Mouse (Mus musculus): ENCODE results near the gene Pimreg.

Pimreg gene

DNA sequence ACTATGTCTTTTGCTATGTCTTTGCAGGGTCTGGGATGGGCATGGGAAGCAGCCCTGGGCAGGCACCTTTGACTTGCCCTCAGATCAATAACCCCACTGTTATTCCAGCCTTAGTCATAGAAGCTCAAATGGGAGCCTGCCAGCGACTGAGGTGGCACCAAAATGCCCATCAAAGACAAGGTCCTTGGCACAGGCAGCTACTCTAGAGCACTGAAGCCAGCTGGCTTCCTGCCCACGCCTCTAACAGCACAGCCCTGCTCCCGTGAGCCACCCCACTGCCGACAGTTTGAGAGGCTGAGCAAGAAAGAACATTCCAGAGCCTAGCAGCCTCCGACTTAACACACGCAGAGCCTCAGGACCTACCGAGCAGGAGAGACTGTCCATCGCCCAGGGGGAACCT is 23.3 kb downstream of the Pimreg start:
- DNase-seq (ENCODE audit: low spot score) = no peak

DNA sequence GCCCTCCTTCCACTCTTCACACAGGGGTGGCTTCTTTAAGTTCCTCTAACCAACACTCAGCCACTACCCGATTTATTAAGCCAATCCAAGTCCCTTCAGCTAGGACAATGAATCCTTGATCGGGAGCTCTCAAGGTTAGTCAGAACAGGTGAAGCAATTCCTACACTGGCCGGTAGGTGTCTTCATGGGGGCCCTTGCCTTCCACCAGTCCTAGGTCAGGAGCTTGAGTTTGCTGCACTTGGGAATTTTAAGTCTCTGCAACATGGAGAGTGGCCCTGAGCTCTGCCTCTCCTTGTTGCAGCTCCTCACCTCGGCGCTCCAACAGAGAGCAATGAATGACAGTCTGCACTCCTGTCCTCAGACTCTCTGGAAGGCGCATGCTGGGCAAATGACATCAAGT is 24.5 kb downstream of the Pimreg start:
- no peak for DNase-seq (ENCODE audit: low spot score)

DNA sequence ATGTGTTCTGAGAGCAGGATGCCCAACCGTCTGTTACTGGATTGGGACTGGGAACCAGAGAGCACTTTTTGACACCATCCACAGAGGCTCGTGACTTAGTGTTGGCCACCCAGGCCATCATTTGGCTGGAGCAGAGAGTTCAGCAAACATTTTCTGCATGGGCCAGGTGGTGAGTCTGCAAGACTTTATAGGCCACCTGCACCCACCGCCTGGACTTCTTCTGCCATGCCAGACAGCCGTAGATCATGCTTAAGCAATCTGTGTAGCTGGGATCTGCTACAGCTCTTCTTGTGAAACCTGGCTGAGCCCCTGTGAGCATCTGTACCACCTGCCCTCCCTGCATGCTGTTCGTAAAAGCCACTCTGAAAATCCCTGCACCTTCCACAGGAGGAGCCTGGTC is 25.5 kb downstream of the Pimreg start:
- DNase-seq (ENCODE audit: low spot score) = no peak

DNA sequence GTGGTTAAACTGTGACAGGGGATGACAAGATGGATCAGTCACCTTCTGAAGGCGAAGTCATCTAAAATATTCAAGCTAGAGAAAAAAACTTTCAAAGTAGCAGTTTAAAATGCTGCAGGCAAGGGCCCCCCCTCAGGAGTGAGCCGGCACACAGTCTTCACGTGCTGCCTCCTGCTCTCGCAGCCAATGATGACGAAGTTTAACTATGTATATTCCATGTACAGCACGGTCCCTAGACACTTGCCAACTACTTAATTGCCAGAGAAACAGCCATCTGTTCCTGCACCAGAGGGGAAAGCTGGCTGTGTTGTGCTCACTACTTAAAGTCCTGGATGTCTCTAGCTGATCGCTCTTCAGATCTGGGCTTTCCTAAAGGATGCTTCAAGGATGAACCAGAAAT is 26.2 kb downstream of the Pimreg start:
- DNase-seq (ENCODE audit: low spot score) = no peak

DNA sequence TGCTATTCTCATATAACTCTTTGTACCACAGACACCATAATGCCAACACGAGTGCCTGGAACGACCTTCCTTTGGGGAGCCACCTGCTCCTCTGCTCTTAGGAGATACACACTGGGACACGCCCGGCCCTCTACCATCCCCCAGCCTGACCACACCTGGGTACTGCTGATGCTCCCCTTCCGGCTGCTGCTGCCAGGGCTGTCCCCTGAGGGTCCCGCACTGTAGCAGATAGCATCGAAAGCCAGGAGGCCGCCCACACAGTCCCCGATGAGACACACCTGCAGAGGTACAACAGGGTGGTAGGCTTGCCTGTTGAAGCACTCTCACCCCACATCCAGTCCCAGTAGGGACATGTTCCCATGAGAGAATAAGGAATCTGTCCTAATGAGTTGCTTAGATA is 28.9 kb downstream of the Pimreg start:
- no peak for DNase-seq (ENCODE audit: low spot score)

DNA sequence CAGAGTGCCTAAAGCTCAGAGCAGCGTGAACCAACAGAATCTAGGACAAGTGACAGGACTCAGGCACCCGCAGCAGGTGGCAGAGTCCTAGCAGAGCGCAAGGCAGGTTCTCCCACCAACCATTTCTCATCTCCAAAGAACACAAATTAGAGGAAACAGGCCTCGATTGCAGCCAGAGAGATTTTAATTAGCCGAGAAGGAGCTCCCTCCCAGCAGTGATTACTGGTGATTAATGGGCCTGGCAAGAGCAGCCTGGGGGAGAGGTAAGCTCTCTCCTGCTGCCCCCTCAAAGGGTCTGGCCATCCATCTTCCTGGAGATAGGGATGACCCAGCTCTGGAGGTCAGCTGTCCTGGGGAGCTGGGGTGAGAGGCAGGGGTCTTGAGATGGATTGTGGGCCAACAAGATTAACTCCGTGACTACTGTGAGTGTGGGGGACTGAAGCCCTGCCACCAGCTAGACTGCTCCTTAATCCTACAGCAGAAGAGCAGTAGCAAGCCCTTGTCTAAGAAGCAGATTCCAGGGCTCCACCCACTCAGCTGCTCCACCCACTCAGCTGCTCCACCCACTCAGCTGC is 30.6 kb downstream of the Pimreg start:
- DNase-seq (ENCODE audit: low spot score) = no peak

DNA sequence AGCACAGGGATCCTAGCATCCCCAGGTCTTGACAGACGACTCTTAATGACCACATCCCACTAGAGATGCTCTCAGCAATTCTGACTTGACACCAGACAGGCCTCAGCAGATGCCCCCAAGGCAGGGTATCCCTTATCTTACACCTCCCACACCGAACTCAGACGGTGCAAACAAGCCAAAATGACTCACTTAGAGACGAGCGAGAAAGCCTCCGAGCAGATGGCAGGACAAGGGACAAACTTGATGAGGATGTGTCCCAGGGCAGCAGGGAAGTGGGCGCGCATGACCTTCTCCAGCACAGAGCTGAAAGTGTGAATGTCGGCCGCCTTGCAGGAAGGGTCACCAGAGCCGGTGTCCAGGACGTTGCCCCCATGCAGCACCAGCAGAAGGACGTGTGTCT is 32.4 kb downstream of the Pimreg start:
- DNase-seq (ENCODE audit: low spot score) = no peak

DNA sequence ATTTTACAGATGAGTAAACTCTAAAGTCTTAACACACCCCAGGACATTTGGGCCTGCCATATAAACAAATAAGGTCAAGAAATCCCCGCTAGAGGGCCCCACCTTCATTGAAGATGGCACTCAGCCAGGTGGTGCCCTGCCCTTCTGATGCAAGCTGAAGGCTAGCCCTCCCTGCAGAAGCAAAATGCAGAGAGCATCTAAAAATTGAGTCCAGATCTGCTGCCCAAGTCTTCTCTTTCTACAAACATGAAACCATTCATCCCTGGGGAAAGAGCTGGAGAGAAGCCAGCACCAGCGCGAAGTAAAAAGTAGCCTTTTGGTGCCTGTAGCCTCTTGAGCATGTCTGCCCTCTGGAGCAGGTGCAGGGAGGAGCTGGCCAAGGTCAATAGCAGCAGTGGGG is 36.2 kb downstream of the Pimreg start:
- DNase-seq (ENCODE audit: low spot score) = no peak

DNA sequence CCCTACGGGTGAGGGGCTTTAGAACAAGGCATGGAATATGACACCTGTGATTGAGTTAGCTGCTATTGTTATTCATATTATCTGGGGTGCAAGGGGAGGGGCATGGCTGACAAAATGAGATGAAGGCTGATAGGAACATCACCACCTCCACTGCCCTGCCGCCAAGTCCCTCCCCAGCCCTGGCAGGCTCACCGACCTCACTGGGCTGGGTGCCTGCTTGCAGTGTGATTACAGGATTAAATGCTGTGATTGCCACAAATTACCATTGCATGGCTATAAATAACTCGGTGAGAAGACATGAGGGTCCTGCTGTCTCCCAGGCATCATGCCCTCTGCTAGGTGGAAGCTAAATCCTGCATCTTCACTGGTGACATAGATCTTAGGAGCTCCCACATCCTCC is 36.8 kb downstream of the Pimreg start:
- DNase-seq (ENCODE audit: low spot score) = peak; percentile 18

DNA sequence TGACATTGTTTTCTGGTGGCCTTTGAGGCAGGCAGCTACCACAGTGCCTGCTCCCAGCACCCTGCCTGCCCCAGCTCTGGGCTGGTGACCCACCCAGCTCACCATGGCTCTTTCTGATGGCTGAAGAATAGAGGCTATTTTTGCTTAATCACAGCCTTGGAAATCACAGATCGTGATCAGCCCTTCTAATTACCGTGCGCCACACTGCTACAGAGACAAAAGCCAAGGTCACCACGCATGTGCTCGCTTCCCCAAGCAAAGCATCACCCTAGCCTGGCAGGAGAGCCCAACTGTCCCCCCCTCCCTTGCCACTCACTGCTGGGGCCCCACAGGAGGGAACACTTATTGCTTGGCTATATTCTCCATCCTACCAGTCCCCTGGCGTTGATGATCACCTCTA is 38.6 kb downstream of the Pimreg start:
- no peak for DNase-seq (ENCODE audit: low spot score)

DNA sequence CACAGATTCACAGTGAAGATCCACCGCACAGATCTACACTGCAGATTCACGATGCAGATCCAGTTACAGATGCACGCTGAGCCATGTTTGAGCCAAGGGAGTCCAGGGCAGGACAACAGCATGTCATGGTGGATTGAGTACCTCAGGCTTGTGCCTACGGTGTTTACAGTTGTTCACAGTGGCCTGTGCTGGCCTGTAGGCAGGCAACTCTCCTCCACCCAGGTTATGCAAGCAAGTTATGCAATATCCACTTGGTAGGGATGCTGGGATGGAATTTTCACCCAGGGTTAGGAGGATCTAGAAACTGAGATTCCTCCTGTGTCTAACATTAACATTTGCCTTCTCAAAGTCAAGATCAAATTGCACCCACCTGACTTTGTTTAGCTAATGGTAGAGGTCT is 40.8 kb downstream of the Pimreg start:
- DNase-seq (ENCODE audit: low spot score) = peak; percentile 17

DNA sequence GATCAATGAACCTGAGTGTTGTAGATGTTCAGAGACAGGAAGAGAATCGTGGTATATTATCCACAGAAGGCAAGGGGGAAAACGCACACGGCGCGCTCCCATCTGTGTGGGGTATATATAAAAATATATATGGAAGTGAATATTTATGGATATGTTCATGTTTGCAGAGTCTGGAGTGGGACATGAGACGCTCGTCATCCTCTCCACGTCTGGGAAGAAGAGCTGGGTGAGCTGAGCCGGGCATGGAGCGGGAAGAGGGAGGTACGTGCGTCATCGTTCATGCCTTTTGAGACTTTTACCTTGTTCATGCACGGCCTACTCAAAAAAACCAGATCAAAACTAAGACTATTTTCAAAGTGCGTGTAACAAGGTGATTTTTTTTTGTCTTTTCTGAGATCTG is 42.5 kb downstream of the Pimreg start:
- no peak for DNase-seq (ENCODE audit: low spot score)

DNA sequence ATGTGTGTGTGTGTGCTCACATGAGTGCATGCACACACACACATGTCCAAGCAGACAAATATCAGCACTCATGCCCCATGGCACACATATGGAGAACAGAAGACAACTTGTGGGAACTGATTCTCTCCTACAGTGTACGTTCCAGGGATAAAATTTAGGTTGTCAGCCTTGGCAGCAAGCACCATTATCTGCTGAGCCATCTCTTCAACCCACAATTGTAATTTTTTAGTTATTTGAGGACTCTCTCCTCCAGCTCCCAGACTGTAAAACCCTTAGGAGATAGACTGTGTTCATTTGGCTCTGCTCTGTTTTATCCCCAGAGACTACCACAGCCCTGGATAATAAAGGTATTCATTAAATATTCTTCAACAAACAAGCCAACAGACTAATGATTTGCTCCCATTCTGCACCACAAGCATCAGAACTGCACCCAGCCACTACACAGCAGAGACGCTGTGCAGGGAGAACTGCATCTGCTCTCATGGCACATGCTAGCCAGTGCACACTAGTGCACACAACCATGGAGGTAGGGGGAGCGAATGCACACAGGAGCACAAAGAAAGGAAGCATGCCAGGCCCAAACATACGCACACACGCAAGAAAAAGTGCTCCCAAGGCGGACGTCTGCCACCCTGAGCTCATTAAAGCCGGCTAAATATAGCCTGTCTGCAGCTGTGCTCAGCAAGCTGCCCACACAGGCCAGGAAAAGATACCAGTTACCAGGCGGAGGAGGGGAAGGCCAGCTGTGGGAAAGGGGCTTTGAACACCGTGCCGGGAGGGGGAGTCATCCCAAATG is 44.6 kb downstream of the Pimreg start:
- DNase-seq (ENCODE audit: low spot score) = no peak

DNA sequence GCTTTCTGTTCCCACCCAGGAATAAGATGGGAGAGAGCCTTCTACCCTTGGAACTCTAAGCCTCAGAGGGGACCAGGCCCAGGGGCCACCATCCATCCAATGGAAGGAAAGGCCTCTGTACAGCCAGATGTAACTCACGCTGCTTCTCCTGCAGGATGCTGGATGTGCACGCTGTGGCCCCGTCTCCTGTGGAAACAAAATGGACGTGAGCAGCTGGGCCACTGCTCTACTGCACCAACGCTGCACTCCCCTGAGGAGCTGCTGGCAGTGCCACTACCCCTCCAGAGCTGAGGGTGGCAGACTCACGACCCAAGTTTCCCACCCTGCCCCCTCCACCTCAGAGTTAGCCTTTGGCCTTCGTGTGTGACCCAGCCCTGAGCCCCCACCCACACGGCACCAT is 50.6 kb downstream of the Pimreg start:
- no peak for DNase-seq (ENCODE audit: low spot score)

DNA sequence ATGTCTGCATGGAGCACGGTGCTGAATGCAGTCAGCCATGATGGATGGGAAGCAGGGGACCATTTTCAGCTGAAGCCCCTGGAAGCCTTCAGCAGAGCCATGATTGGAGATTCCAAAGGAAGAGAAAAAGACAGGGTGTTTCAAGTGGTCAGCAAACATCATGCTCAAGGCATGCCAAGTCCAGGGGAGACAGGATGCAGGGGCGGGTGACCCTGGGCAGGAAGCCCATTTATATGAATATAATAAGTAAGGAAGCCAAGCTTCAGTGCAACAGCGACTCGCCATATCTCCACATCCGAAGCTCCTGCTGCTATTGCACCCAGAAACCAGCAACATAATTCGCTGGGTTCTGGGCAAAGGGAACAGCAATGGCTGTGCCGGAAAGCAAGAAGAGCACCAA is 52.6 kb downstream of the Pimreg start:
- DNase-seq (ENCODE audit: low spot score) = no peak

DNA sequence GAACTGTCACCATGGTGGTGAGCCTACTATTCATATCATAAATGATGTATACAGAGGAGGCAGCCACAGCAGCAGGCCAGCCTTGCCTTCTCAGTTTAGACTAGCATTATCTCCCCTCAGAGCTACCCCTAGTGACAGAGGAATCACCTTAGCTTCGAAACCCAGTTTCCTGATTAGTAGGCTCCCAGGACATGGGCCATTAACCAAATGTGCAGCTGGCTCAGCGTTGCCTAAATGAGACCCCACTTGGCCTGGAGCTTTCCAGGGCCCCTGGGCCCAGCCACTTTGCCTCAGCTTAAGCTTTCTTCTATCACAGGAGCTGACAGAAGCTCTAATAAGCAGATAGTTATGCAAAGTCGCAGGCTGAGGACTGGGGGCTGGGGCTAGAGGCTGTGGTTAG is 54.2 kb downstream of the Pimreg start:
- DNase-seq (ENCODE audit: low spot score) = no peak

All from adipocyte (in vitro differentiated cells).